Mouse (Mus musculus): ENCODE measurements around the gene Hist1h1d.

GRCm38 (mm10) chr13:23532262-23533075 lies 20.6 kb upstream of the Hist1h1d start:
- TF ChIP-seq CTCF (IDR thresholded peaks at IDR 0.05; ENCODE audit: extremely low read depth, insufficient read depth, low read length) (no peak), POLR2A (IDR thresholded peaks at IDR 0.05; ENCODE audit: extremely low read depth, insufficient read depth, low read length) (no peak)

Data from cortical plate, adult 2 months (tissue).